Mouse (Mus musculus): ENCODE measurements around the gene Calm4. TPM values are rescaled to one million over a fixed set of nuclear protein-coding genes. Genes with fewer than 3 reads are reported as not detected.
"Not testable (repeated sequence)": the region's sequence is repeated elsewhere in the genome, so short reads cannot be mapped to it uniquely, and the experiment has no call there.

Calm4 gene
- polyA plus RNA-seq, 1 experiment from 2014 or later: 0.18 TPM

- Histone ChIP-seq H3K36me3 (ENCODE audit: control insufficient read depth, insufficient read depth, low read length) (no peaks in the 10 kb centered on the region), H3K4me2 (ENCODE audit: low read length) (no peak overlapping the region), H3K27me3 (replicated peaks; ENCODE audit: control insufficient read depth, insufficient read depth, low read length) (no peaks in the 10 kb centered on the region), H3K9me3 (ENCODE audit: control insufficient read depth, low read length) (no peaks in the 10 kb centered on the region), H3K4me3 (ENCODE audit: low read length) (no peak overlapping the region), H3K4me1 (ENCODE audit: control insufficient read depth, insufficient read depth, low read depth, low read length) (no peaks in the 10 kb centered on the region), H3K9ac (ENCODE audit: low read depth, low read length) (no peak overlapping the region), H3K27ac (ENCODE audit: low read depth, low read length) (no peak overlapping the region)
- 82% methylated on average over 7 of the region's 7 CpGs for WGBS
- ATAC-seq: no peak
These were observed 30.3 kb upstream of the Calm4 start for GRCm38 (mm10) chr13:3807131-3807827.

GRCm38 (mm10) chr13:3818012-3818739 is 19.4 kb upstream of the Calm4 start:
- Histone ChIP-seq H3K9ac (ENCODE audit: low read depth, low read length) (no peak overlapping the region), H3K27me3 (replicated peaks; ENCODE audit: control insufficient read depth, insufficient read depth, low read length) (no peaks in the 10 kb centered on the region), H3K27ac (ENCODE audit: low read depth, low read length) (no peak overlapping the region), H3K4me1 (ENCODE audit: control insufficient read depth, insufficient read depth, low read depth, low read length) (no peaks in the 10 kb centered on the region), H3K9me3 (ENCODE audit: control insufficient read depth, low read length) (no peaks in the 10 kb centered on the region), H3K4me3 (ENCODE audit: low read length) (no peak overlapping the region), H3K36me3 (ENCODE audit: control insufficient read depth, insufficient read depth, low read length) (no peaks in the 10 kb centered on the region), H3K4me2 (ENCODE audit: low read length) (no peak overlapping the region)
- no peak for ATAC-seq
- WGBS: 77% methylated on average over 5 of the region's 5 CpGs

GRCm38 (mm10) chr13:3818740-3819076 is 18.8 kb upstream of the Calm4 start:
- H3K4me1 ChIP-seq (ENCODE audit: control insufficient read depth, insufficient read depth, low read depth, low read length): no peaks in the 10 kb centered on the region
- ATAC-seq: no peak
- no peaks in the 10 kb centered on the region for H3K36me3 ChIP-seq (ENCODE audit: control insufficient read depth, insufficient read depth, low read length)
- H3K4me2 ChIP-seq (ENCODE audit: low read length): no peak overlapping the region
- WGBS: 98% methylated on average over 2 of the region's 2 CpGs
- H3K27me3 ChIP-seq (replicated peaks; ENCODE audit: control insufficient read depth, insufficient read depth, low read length): no peaks in the 10 kb centered on the region
- H3K9ac ChIP-seq (ENCODE audit: low read depth, low read length): no peak overlapping the region
- H3K4me3 ChIP-seq (ENCODE audit: low read length): no peak overlapping the region
- H3K9me3 ChIP-seq (ENCODE audit: control insufficient read depth, low read length): no peaks in the 10 kb centered on the region
- no peak overlapping the region for H3K27ac ChIP-seq (ENCODE audit: low read depth, low read length)

- no peak overlapping the region for H3K27ac ChIP-seq (ENCODE audit: low read depth, low read length)
- no peaks in the 10 kb centered on the region for H3K27me3 ChIP-seq (replicated peaks; ENCODE audit: control insufficient read depth, insufficient read depth, low read length)
- no peak for ATAC-seq
- no peak overlapping the region for H3K4me2 ChIP-seq (ENCODE audit: low read length)
- no peak overlapping the region for H3K9ac ChIP-seq (ENCODE audit: low read depth, low read length)
- H3K9me3 ChIP-seq (ENCODE audit: control insufficient read depth, low read length): no peaks in the 10 kb centered on the region
- H3K4me3 ChIP-seq (ENCODE audit: low read length): no peak overlapping the region
- WGBS: 69% methylated on average over 4 of the region's 4 CpGs
- H3K4me1 ChIP-seq (ENCODE audit: control insufficient read depth, insufficient read depth, low read depth, low read length): no peaks in the 10 kb centered on the region
- H3K36me3 ChIP-seq (ENCODE audit: control insufficient read depth, insufficient read depth, low read length): no peaks in the 10 kb centered on the region
These were observed 15.5 kb upstream of the Calm4 start for GRCm38 (mm10) chr13:3822105-3822504.

DNA sequence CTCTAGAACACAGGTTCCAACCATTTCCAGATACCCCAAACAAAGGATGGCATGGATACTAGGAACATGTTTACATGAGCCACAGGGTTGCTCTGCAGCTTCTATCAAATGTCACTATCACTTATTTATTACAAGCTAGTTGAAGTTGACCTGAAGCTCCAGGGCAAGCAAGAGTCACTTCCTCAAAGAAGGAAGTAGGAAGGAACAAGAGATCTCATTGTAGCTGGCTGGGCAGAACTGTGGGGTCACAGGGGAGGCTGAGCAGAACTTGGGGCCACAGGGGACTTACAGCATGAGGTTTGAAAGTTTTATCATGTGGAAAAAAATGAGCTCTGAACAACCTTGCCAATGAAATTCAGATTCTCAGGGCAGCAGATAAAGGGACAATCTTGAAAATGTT is 11.8 kb upstream of the Calm4 start:
- no peak overlapping the region for H3K4me2 ChIP-seq (ENCODE audit: low read length)
- H3K9me3 ChIP-seq (ENCODE audit: control insufficient read depth, low read length): no peaks in the 10 kb centered on the region
- ATAC-seq: no peak
- H3K27ac ChIP-seq (ENCODE audit: low read depth, low read length): no peak overlapping the region
- no peaks in the 10 kb centered on the region for H3K36me3 ChIP-seq (ENCODE audit: control insufficient read depth, insufficient read depth, low read length)
- H3K4me1 ChIP-seq (ENCODE audit: control insufficient read depth, insufficient read depth, low read depth, low read length): no peaks in the 10 kb centered on the region
- no peaks in the 10 kb centered on the region for H3K27me3 ChIP-seq (replicated peaks; ENCODE audit: control insufficient read depth, insufficient read depth, low read length)
- H3K4me3 ChIP-seq (ENCODE audit: low read length): no peak overlapping the region
- no peak overlapping the region for H3K9ac ChIP-seq (ENCODE audit: low read depth, low read length)

- no peak overlapping the region for H3K4me3 ChIP-seq (ENCODE audit: low read length)
- H3K9ac ChIP-seq (ENCODE audit: low read depth, low read length): no peak overlapping the region
- H3K36me3 ChIP-seq (ENCODE audit: control insufficient read depth, insufficient read depth, low read length): no peaks in the 10 kb centered on the region
- no peak overlapping the region for H3K4me2 ChIP-seq (ENCODE audit: low read length)
- no peaks in the 10 kb centered on the region for H3K27me3 ChIP-seq (replicated peaks; ENCODE audit: control insufficient read depth, insufficient read depth, low read length)
- no peak overlapping the region for H3K27ac ChIP-seq (ENCODE audit: low read depth, low read length)
- H3K4me1 ChIP-seq (ENCODE audit: control insufficient read depth, insufficient read depth, low read depth, low read length): no peaks in the 10 kb centered on the region
- 85% methylated on average over 5 of the region's 5 CpGs for WGBS
- no peak for ATAC-seq
- H3K9me3 ChIP-seq (ENCODE audit: control insufficient read depth, low read length): no peaks in the 10 kb centered on the region
These were observed 6.0 kb upstream of the Calm4 start for GRCm38 (mm10) chr13:3831546-3831945.

DNA sequence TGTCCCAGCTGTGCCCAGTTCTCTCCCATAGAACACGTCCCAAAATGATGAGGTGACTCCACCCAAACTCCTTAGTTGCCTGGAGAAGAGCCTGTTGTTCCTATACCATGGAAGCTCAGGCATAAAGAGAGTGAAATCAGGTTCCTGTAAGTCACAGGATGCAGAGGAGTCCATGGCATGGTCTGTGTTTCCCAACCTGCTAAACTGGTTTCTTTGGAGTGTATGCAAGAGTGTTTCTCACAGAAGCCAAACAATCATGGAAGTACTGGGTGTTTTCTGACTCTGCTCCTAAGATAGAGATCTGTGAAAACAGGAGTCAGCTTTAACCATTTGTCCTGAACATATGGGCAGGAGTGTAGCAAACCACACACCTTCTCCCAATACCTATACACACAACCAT is 5.6 kb upstream of the Calm4 start:
- 72% methylated on average over 1 of the region's 1 CpGs for WGBS
- no peak for ATAC-seq
- no peaks in the 10 kb centered on the region for H3K27me3 ChIP-seq (replicated peaks; ENCODE audit: control insufficient read depth, insufficient read depth, low read length)

DNA sequence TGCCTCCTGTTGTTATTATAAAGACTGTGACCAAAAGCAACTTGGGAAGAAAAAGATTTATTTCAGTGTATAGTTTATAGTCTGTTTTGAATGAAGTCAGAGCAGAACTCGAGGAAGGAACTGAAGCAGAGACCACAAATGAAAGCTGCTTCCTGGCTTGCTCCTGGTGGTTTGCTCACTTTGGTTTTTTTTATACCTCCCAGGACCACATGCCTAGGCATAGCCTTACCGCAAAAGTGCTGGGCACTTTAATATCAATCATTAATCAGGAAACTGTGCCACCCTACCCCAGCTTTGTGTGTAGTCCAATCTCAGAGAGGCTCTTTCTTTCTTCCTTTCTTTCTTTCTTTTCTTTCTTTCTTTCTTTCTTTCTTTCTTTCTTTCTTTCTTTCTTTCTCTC is 5.1 kb upstream of the Calm4 start:
- Histone ChIP-seq H3K36me3 (ENCODE audit: control insufficient read depth, insufficient read depth, low read length) (no peaks in the 10 kb centered on the region), H3K27ac (ENCODE audit: low read depth, low read length) (no peak overlapping the region), H3K27me3 (replicated peaks; ENCODE audit: control insufficient read depth, insufficient read depth, low read length) (no peaks in the 10 kb centered on the region), H3K4me2 (ENCODE audit: low read length) (no peak overlapping the region), H3K9me3 (ENCODE audit: control insufficient read depth, low read length) (no peaks in the 10 kb centered on the region), H3K9ac (ENCODE audit: low read depth, low read length) (no peak overlapping the region), H3K4me3 (ENCODE audit: low read length) (no peak overlapping the region), H3K4me1 (ENCODE audit: control insufficient read depth, insufficient read depth, low read depth, low read length) (no peaks in the 10 kb centered on the region)
- no peak for ATAC-seq
- WGBS: 64% methylated on average over 2 of the region's 2 CpGs

More for the DNA sequence above, 5.6 kb upstream of the Calm4 start:
- no peaks in the 10 kb centered on the region for H3K4me1 ChIP-seq (ENCODE audit: control insufficient read depth, insufficient read depth, low read depth, low read length)
- no peaks in the 10 kb centered on the region for H3K9me3 ChIP-seq (ENCODE audit: control insufficient read depth, low read length)
- no peak overlapping the region for H3K4me3 ChIP-seq (ENCODE audit: low read length)
- H3K36me3 ChIP-seq (ENCODE audit: control insufficient read depth, insufficient read depth, low read length): no peaks in the 10 kb centered on the region
- H3K4me2 ChIP-seq (ENCODE audit: low read length): no peak overlapping the region
- H3K27ac ChIP-seq (ENCODE audit: low read depth, low read length): no peak overlapping the region
- H3K9ac ChIP-seq (ENCODE audit: low read depth, low read length): no peak overlapping the region

DNA sequence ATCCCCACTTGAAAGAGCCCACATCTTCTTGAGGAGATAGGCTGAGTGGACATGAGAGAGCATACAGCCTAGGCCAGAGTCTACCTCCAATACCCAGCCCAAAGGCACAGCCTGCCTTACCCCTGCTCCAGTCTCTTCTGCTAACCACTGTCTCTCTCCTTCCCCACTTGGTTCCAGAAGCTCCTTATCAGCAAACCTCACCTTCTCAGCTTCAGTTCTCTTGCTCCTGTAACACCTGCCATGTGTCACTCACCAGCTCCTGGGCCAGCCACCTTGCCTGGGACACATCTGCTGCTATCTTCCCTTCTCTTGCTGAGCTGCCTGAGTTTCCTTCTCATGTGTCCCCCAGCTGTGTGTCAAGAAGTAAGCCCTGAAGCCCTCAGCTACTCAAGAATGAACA is 3.9 kb upstream of the Calm4 start:
- not testable (repeated sequence) for H3K4me3 ChIP-seq (ENCODE audit: low read length); H3K36me3 ChIP-seq (ENCODE audit: control insufficient read depth, insufficient read depth, low read length); H3K4me1 ChIP-seq (ENCODE audit: control insufficient read depth, insufficient read depth, low read depth, low read length); H3K9ac ChIP-seq (ENCODE audit: low read depth, low read length); H3K4me2 ChIP-seq (ENCODE audit: low read length); H3K27ac ChIP-seq (ENCODE audit: low read depth, low read length); H3K9me3 ChIP-seq (ENCODE audit: control insufficient read depth, low read length); ATAC-seq; H3K27me3 ChIP-seq (replicated peaks; ENCODE audit: control insufficient read depth, insufficient read depth, low read length)

All from hindbrain, embryonic 16.5 days (tissue).